Mouse (Mus musculus): Measurements from ENCODE around the gene 2210011C24Rik. TPM values are rescaled to one million over a fixed set of nuclear protein-coding genes. Genes with fewer than 3 reads are reported as not detected.

2210011C24Rik gene
- polyA plus RNA-seq, 1 experiment from 2014 or later = 9.0 TPM

DNA sequence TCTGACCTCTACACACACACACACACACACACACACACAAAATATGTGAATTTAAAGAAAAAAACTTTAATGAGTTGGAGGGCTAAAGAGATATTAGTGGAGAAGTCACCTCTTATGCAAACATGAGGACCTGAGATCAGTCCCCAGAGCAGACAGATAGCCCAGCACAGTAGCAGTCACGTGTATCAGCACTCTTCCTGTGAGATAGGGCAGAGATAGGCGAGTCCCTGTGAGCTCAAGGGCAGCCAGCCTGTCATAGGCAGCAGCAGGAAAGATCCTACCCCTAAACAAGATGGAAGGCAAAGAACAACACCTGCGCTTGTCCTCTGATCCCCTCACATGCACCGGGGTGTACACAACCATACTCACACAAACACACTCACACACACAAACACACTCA, 29.5 kb downstream of the 2210011C24Rik start:
- peaks cover 6% of the 10 kb centered on the region for H3K4me1 ChIP-seq (ENCODE audit: insufficient read depth, low read length)
- no peak overlapping the region for H3K4me3 ChIP-seq (ENCODE audit: low read length)
- ATAC-seq (ENCODE audit: low FRiP score, low TSS enrichment) = no peak
- no peak overlapping the region for H3K9ac ChIP-seq (replicated peaks; ENCODE audit: low read length)
- H3K27ac ChIP-seq (ENCODE audit: low read length) = no peak overlapping the region
- H3K27me3 ChIP-seq (ENCODE audit: insufficient read depth, low read length) = no peaks in the 10 kb centered on the region
- peaks cover 60% of the 10 kb centered on the region for H3K36me3 ChIP-seq (ENCODE audit: insufficient read depth, low read length)
- H3K4me2 ChIP-seq (replicated peaks; ENCODE audit: low read depth, low read length) = no peak overlapping the region
- no peaks in the 10 kb centered on the region; the same call in 1 of the 2 replicates for H3K9me3 ChIP-seq (ENCODE audit: low read length)
- WGBS = 80% methylated on average over 4 of the region's 4 CpGs

GRCm38 (mm10) chr8:83981533-83981932, 30.4 kb downstream of the 2210011C24Rik start:
- 97% methylated on average over 7 of the region's 7 CpGs for WGBS
- Histone ChIP-seq H3K4me1 (ENCODE audit: insufficient read depth, low read length) (peaks cover 13% of the 10 kb centered on the region), H3K4me3 (ENCODE audit: low read length) (no peak overlapping the region), H3K27me3 (ENCODE audit: insufficient read depth, low read length) (no peaks in the 10 kb centered on the region), H3K9ac (replicated peaks; ENCODE audit: low read length) (no peak overlapping the region), H3K4me2 (replicated peaks; ENCODE audit: low read depth, low read length) (no peak overlapping the region), H3K9me3 (ENCODE audit: low read length) (no peaks in the 10 kb centered on the region; the same call in 1 of the 2 replicates), H3K27ac (ENCODE audit: low read length) (no peak overlapping the region), H3K36me3 (ENCODE audit: insufficient read depth, low read length) (peaks cover 51% of the 10 kb centered on the region)
- no peak for ATAC-seq (ENCODE audit: low FRiP score, low TSS enrichment)

GRCm38 (mm10) chr8:83980845-83981244, 31.1 kb downstream of the 2210011C24Rik start:
- Histone ChIP-seq H3K4me2 (replicated peaks; ENCODE audit: low read depth, low read length) (no peak overlapping the region), H3K9ac (replicated peaks; ENCODE audit: low read length) (no peak overlapping the region), H3K9me3 (ENCODE audit: low read length) (no peaks in the 10 kb centered on the region; the same call in 1 of the 2 replicates), H3K27me3 (ENCODE audit: insufficient read depth, low read length) (no peaks in the 10 kb centered on the region), H3K27ac (ENCODE audit: low read length) (no peak overlapping the region), H3K4me3 (ENCODE audit: low read length) (no peak overlapping the region), H3K36me3 (ENCODE audit: insufficient read depth, low read length) (peaks cover 45% of the 10 kb centered on the region), H3K4me1 (ENCODE audit: insufficient read depth, low read length) (peaks cover 13% of the 10 kb centered on the region)
- ATAC-seq (ENCODE audit: low FRiP score, low TSS enrichment) = no peak
- 84% methylated on average over 8 of the region's 8 CpGs for WGBS

DNA sequence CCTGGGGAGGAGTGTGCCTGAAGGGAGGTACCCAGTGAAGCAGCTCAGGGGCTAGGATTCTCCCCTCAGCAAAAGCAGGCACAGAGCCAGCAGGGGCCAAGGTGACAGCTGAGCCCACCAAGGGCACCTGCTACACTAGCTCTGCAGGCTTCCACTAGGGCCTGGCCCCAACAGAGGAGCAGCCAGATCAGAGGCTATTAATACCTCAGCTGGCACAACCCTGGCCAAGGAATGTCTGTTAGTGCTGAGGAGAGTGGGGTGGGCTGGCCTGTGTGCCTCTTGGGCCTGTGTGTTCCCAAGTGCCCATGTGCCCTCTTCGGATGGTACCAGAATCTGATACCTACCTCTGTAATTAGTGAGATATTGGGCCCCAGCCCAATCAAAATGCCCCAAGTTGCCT, 31.7 kb downstream of the 2210011C24Rik start:
- peaks cover 42% of the 10 kb centered on the region for H3K36me3 ChIP-seq (ENCODE audit: insufficient read depth, low read length)
- no peak overlapping the region for H3K27ac ChIP-seq (ENCODE audit: low read length)
- no peaks in the 10 kb centered on the region; the same call in 1 of the 2 replicates for H3K9me3 ChIP-seq (ENCODE audit: low read length)
- no peaks in the 10 kb centered on the region for H3K27me3 ChIP-seq (ENCODE audit: insufficient read depth, low read length)
- H3K9ac ChIP-seq (replicated peaks; ENCODE audit: low read length) = no peak overlapping the region
- no peak overlapping the region for H3K4me3 ChIP-seq (ENCODE audit: low read length)
- H3K4me1 ChIP-seq (ENCODE audit: insufficient read depth, low read length) = peaks cover 13% of the 10 kb centered on the region
- no peak for ATAC-seq (ENCODE audit: low FRiP score, low TSS enrichment)
- 84% methylated on average over 1 of the region's 1 CpGs for WGBS
- no peak overlapping the region for H3K4me2 ChIP-seq (replicated peaks; ENCODE audit: low read depth, low read length)

GRCm38 (mm10) chr8:83978200-83978599, 33.8 kb downstream of the 2210011C24Rik start:
- Histone ChIP-seq H3K9ac (replicated peaks; ENCODE audit: low read length) (no peak overlapping the region), H3K27me3 (ENCODE audit: insufficient read depth, low read length) (no peaks in the 10 kb centered on the region), H3K4me1 (ENCODE audit: insufficient read depth, low read length) (peaks cover 26% of the 10 kb centered on the region), H3K36me3 (ENCODE audit: insufficient read depth, low read length) (peaks cover 26% of the 10 kb centered on the region), H3K4me2 (replicated peaks; ENCODE audit: low read depth, low read length) (no peak overlapping the region), H3K27ac (ENCODE audit: low read length) (peak overlapping the region; percentile 13; the same call in 1 of the 2 replicates), H3K9me3 (ENCODE audit: low read length) (no peaks in the 10 kb centered on the region; the same call in 1 of the 2 replicates), H3K4me3 (ENCODE audit: low read length) (no peak overlapping the region)
- ATAC-seq (ENCODE audit: low FRiP score, low TSS enrichment) = no peak
- WGBS = 76% methylated on average over 9 of the region's 9 CpGs

DNA sequence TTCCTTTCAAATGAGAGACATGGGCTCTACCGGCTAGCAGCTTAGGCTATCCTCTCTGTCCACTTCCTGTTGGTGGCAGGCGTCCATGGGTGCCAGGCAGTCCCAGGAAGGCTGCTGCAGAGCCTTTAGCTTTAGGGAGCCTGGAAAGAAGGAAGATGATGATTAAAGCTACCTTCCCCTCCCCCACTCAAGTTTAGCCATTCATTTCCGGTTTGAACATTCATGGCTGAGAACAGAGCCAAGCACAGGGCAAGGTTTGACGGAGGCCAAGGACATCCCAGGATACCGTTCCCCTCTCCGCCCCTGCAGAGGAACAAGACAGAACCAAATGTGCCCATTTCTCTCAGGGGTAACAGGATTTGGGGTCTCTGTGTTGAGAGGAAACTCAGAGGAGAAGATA, 34.3 kb downstream of the 2210011C24Rik start:
- Histone ChIP-seq H3K4me2 (replicated peaks; ENCODE audit: low read depth, low read length) (no peak overlapping the region), H3K36me3 (ENCODE audit: insufficient read depth, low read length) (peaks cover 21% of the 10 kb centered on the region), H3K27ac (ENCODE audit: low read length) (peak overlapping the region; percentile 13; the same call in 1 of the 2 replicates), H3K4me3 (ENCODE audit: low read length) (no peak overlapping the region), H3K9ac (replicated peaks; ENCODE audit: low read length) (0 out of 2 replicates have a peak overlapping the region, but pooled peaks have one; percentile 1), H3K9me3 (ENCODE audit: low read length) (no peaks in the 10 kb centered on the region), H3K4me1 (ENCODE audit: insufficient read depth, low read length) (peaks cover 26% of the 10 kb centered on the region), H3K27me3 (ENCODE audit: insufficient read depth, low read length) (no peaks in the 10 kb centered on the region)
- 51% methylated on average over 6 of the region's 6 CpGs for WGBS
- ATAC-seq (ENCODE audit: low FRiP score, low TSS enrichment) = no peak

DNA sequence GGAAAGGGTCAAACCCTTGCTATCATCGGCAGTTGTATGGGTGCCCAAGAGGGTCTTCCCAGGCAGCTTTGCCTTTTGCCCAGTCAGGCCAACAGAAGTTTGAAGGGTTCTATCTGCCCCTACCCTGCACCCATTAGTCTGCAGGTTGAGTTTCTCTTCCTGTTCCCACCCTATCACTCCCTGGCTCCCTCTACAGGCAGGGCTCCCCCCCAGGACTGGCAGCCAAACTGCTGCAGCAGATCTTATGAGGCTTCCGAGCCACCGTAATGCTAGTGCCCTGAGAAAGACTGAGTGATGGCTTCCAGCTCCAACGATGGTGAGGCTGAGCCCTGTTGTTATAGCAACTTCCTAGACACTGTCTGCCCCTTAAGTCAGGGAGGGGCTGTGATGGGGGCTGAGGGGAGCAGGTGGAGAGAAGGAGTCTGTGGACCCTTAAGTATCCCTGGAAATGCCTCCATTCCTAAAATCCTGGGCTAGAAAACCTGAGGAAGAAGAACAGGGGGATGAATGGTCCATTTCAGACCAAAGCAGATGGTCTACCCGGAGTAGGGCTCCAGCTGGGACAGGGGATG, 35.1 kb downstream of the 2210011C24Rik start:
- Histone ChIP-seq H3K4me2 (replicated peaks; ENCODE audit: low read depth, low read length) (no peak overlapping the region), H3K9ac (replicated peaks; ENCODE audit: low read length) (no peak overlapping the region), H3K4me1 (ENCODE audit: insufficient read depth, low read length) (peaks cover 28% of the 10 kb centered on the region), H3K27ac (ENCODE audit: low read length) (no peak overlapping the region), H3K4me3 (ENCODE audit: low read length) (no peak overlapping the region), H3K36me3 (ENCODE audit: insufficient read depth, low read length) (peaks cover 13% of the 10 kb centered on the region), H3K9me3 (ENCODE audit: low read length) (no peaks in the 10 kb centered on the region), H3K27me3 (ENCODE audit: insufficient read depth, low read length) (no peaks in the 10 kb centered on the region)
- ATAC-seq (ENCODE audit: low FRiP score, low TSS enrichment) = no peak
- WGBS = 87% methylated on average over 5 of the region's 5 CpGs

DNA sequence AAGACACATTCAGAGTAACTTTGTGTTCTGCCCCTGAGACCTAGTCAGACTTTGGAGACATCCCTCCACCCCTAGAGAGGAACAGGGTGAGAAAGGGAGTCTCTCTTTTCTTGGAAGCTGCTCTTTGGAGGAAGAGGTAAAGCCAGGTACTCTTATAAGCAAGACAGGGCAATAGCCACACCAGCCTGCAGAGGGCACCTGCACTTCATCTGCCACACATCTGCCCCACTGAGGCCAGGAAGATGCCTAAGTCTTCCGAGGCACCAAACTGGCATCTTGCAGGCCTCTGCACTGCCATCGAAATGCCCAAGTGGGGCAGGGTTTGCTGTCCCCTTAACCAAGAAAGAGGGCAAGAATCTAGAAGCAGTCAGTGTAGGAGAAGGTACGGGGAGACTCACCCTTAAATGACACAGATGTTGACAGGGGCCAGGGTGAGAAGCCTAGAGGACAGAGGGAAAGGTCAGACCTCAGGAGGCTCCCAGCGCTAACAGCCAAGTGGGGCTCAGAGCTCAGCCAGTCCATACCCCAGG, 35.8 kb downstream of the 2210011C24Rik start:
- Histone ChIP-seq H3K27me3 (ENCODE audit: insufficient read depth, low read length) (no peaks in the 10 kb centered on the region), H3K9me3 (ENCODE audit: low read length) (no peaks in the 10 kb centered on the region), H3K4me3 (ENCODE audit: low read length) (no peak overlapping the region), H3K9ac (replicated peaks; ENCODE audit: low read length) (0 out of 2 replicates have a peak overlapping the region, but pooled peaks have one; percentile 12), H3K4me2 (replicated peaks; ENCODE audit: low read depth, low read length) (no peak overlapping the region), H3K27ac (ENCODE audit: low read length) (no peak overlapping the region), H3K4me1 (ENCODE audit: insufficient read depth, low read length) (peaks cover 31% of the 10 kb centered on the region), H3K36me3 (ENCODE audit: insufficient read depth, low read length) (peaks cover 6% of the 10 kb centered on the region)
- ATAC-seq (ENCODE audit: low FRiP score, low TSS enrichment) = no peak
- 73% methylated on average over 4 of the region's 4 CpGs for WGBS

- no peak for ATAC-seq (ENCODE audit: low FRiP score, low TSS enrichment)
- Histone ChIP-seq H3K27me3 (ENCODE audit: insufficient read depth, low read length) (no peaks in the 10 kb centered on the region), H3K4me3 (ENCODE audit: low read length) (no peak overlapping the region), H3K4me2 (replicated peaks; ENCODE audit: low read depth, low read length) (peak overlapping the region; percentile 87), H3K4me1 (ENCODE audit: insufficient read depth, low read length) (peaks cover 31% of the 10 kb centered on the region), H3K9me3 (ENCODE audit: low read length) (no peaks in the 10 kb centered on the region), H3K9ac (replicated peaks; ENCODE audit: low read length) (no peak overlapping the region; the same call in 1 of the 2 replicates), H3K27ac (ENCODE audit: low read length) (no peak overlapping the region), H3K36me3 (ENCODE audit: insufficient read depth, low read length) (peaks cover 4% of the 10 kb centered on the region; the same call in 1 of the 2 replicates)
- 83% methylated on average over 4 of the region's 4 CpGs for WGBS
These were observed 37.5 kb downstream of the 2210011C24Rik start for GRCm38 (mm10) chr8:83974521-83974920.
